Mouse (Mus musculus): ENCODE data around the gene Copg2.

DNA sequence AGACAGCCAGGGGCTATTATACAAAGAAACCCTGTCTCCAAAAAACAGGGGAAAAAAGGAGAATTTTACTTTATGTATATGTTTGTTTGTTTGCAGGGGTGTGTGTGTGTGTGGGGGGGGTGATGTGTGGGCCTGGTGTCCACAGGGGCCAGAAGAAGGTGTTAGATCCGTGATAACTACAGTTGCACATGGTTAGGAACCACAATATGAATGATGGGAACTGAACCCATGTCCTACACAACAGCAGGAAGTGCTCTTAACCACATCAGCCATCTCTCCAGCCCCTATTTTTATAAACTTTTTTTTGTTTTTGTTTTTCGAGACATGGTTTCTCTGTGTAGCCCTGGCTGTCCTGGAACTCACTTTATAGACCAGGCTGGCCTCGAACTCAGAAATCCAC lies 11.7 kb downstream of the Copg2 start:
- TF ChIP-seq CTCF (IDR thresholded peaks at IDR 0.05), result no peak
- TF ChIP-seq EP300 (IDR thresholded peaks at IDR 0.05), result no peak

Measured in lung, postnatal 0 days (tissue).